Mouse (Mus musculus) liver, embryonic 14.5 days (tissue): ENCODE measurements around the gene Umad1.

ENCODE experiments used
- CTCF ChIP-seq: IDR thresholded peaks from 2 replicates; pipeline ENCODE4 v1.5.1; 2016; ENCODE audit warnings: antibody characterized with exemption, low read depth, control low read depth
- EP300 ChIP-seq: IDR thresholded peaks from 2 replicates; pipeline ENCODE4 v1.6.1; 2016; ENCODE audit warnings: antibody characterized with exemption, low read depth

DNA sequence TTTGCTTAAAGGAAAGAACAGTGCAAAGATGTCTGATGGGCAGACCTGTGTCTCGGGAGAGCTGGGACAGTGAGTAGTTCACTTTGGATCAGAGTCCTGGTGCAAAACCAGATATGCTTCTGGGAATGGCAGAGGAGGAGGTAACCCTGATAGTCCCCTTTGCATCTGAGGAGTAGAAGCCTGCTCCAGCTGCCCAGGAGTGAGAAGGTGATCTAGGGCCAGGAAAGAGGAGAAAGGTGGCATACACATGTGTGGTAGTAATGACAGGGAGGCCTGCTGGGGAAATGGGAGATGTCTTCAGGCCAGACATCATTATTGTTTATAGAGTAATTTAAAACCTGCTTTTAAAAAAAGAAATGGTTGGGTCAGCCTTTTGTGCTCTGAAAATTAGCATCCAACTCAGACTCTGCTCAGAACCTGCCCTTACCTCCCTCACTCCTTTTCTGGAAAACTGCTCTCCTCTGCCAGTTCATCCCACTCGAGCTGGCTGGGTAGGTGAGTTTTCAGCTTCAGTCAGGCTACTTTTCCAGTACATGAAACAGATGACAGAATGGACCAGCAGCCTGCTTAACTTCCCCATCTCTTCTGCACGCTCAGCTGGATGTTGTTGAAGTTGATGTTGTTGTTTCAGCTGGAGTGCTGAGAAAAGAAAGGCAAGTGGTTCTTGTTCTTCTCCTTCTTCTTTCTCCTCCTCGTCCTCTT, 160.5 kb downstream of the Umad1 start:
- TF ChIP-seq CTCF (no peak), EP300 (no peak)
